Mouse (Mus musculus): Measurements from ENCODE around the gene Cul3. TPM values are rescaled to one million over a fixed set of nuclear protein-coding genes. Genes with fewer than 3 reads are reported as not detected.
A peak's percentile ranks its signal among the peaks of the same experiment; 100 is the strongest.
"Not testable (repeated sequence)": the region's sequence is repeated elsewhere in the genome, so short reads cannot be mapped to it uniquely, and the experiment has no call there.

The Cul3 gene
- polyA plus RNA-seq, 1 experiment: 4.5 TPM

DNA sequence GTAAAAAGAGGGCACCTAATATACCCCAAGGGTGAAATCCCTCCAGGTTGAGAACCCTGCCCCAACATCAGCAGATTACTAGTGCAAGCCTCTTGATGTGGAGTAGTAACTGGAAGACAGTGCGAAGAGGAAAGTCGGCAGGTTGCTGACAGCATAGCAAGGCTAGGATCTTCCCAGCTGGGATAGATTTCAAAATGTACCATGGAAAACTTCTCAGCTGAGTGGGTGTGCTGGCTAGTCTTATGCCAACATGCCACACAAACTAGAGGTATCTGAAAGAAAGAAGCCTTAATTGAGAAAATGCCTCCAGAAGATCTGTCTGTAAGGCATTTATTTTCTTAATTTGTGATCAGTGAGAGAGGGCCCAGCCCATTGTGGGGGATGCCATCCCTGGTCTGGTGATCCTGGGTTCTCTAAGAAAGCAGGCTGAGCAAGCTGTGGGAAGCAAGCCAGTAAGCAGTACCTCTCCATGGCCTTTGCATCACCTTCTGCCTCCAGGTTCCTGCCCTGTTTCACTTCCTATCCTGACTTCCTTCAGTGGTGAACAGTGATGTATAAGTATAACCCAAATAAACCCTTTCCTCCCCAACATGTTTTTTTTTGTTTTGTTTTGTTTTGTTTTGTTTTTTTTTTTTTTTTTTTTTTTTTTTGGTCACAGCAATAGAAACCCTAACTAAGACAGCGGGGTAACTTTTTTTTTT is 31.1 kb upstream of the Cul3 start:
- Histone ChIP-seq H3K27ac (ENCODE audit: insufficient read depth, low read depth, low read length) (no peak overlapping the region), H3K36me3 (ENCODE audit: control insufficient read depth, insufficient read depth, low read length) (no peaks in the 10 kb centered on the region), H3K4me1 (ENCODE audit: control insufficient read depth, insufficient read depth, insufficient read length, low read length) (no peaks in the 10 kb centered on the region), H3K4me3 (ENCODE audit: low read depth, low read length) (no peak overlapping the region), H3K27me3 (ENCODE audit: control insufficient read depth, insufficient read depth, low read length) (no peaks in the 10 kb centered on the region)
- 89% methylated on average over 3 of the region's 3 CpGs for whole genome bisulfite sequencing
- TF ChIP-seq POLR2A (IDR thresholded peaks at IDR 0.05; ENCODE audit: low read depth, low read length): no peak

DNA sequence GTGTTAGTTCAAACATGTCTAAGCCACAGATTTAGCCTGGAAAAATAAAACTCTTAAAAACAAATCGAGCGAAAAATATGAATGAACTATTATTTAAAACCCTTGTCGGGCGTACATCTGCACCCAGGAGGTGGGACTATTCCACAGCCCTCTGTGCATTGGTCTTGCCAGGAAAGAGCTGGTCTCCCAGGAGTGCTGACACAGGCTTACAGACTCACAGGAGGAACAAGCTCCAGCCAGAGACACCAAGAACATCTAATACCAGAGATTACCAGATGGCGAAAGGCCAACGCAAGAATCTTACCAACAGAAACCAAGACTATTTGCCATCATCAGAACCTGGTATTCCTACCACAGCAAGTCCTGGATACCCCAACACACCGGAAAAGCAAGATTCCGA is 23.2 kb upstream of the Cul3 start:
- Histone ChIP-seq H3K4me3 (ENCODE audit: low read depth, low read length) (no peak overlapping the region), H3K27ac (ENCODE audit: insufficient read depth, low read depth, low read length) (no peak overlapping the region), H3K27me3 (ENCODE audit: control insufficient read depth, insufficient read depth, low read length) (no peaks in the 10 kb centered on the region), H3K4me1 (ENCODE audit: control insufficient read depth, insufficient read depth, insufficient read length, low read length) (no peaks in the 10 kb centered on the region), H3K36me3 (ENCODE audit: control insufficient read depth, insufficient read depth, low read length) (no peaks in the 10 kb centered on the region)
- 95% methylated on average over 8 of the region's 8 CpGs for WGBS
- TF ChIP-seq CTCF (IDR thresholded peaks at IDR 0.05; ENCODE audit: extremely low read depth, insufficient read length, insufficient replicate concordance, low read depth, low read length): no peak
- no peak for TF ChIP-seq POLR2A (IDR thresholded peaks at IDR 0.05; ENCODE audit: low read depth, low read length)

DNA sequence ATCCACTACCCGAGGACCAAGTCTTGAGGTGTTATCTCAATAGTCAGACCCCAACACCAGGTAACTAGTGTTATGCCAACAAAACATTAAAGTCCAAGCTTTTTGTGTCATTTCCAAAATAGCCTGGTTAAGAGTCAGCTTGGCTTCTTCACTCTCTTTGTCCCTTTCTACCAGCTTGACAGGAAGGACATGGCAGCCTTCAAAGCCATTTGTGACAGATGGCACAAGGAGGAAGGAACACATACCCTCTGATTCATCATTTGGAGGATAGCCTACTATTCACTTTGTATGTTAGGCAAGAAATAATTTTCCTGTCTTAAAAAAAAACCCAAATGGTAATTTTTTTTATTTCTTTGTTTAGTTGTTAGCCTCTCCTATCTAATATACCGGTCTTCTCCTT is 22.7 kb upstream of the Cul3 start:
- Histone ChIP-seq H3K36me3 (ENCODE audit: control insufficient read depth, insufficient read depth, low read length) (no peaks in the 10 kb centered on the region), H3K4me1 (ENCODE audit: control insufficient read depth, insufficient read depth, insufficient read length, low read length) (no peaks in the 10 kb centered on the region), H3K4me3 (ENCODE audit: low read depth, low read length) (no peak overlapping the region), H3K27me3 (ENCODE audit: control insufficient read depth, insufficient read depth, low read length) (no peaks in the 10 kb centered on the region), H3K27ac (ENCODE audit: insufficient read depth, low read depth, low read length) (no peak overlapping the region)
- 84% methylated on average over 2 of the region's 2 CpGs for WGBS
- no peak for TF ChIP-seq POLR2A (IDR thresholded peaks at IDR 0.05; ENCODE audit: low read depth, low read length)
- no peak for TF ChIP-seq CTCF (IDR thresholded peaks at IDR 0.05; ENCODE audit: extremely low read depth, insufficient read length, insufficient replicate concordance, low read depth, low read length)

DNA sequence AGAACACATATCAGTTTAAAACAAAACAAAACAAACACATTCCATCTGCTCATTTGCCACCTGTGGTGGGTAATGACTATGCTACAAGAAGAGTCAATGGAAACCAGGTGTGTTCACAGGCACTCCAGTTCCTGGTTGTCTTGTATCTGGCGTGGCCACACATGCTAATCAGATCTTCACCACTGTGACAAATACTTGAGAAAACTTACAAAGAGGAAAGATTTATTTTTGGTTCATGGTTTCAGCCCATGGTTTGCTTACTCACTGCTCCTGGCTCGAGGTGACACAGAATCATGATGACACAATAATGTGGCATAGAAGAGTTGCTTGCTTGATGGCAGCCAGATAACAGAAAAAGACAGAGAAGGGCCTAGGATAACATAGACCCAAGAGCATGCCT is 22.1 kb upstream of the Cul3 start:
- Histone ChIP-seq H3K4me1 (ENCODE audit: control insufficient read depth, insufficient read depth, insufficient read length, low read length) (no peaks in the 10 kb centered on the region), H3K27me3 (ENCODE audit: control insufficient read depth, insufficient read depth, low read length) (no peaks in the 10 kb centered on the region), H3K36me3 (ENCODE audit: control insufficient read depth, insufficient read depth, low read length) (no peaks in the 10 kb centered on the region), H3K27ac (ENCODE audit: insufficient read depth, low read depth, low read length) (no peak overlapping the region), H3K4me3 (ENCODE audit: low read depth, low read length) (no peak overlapping the region)
- TF ChIP-seq CTCF (IDR thresholded peaks at IDR 0.05; ENCODE audit: extremely low read depth, insufficient read length, insufficient replicate concordance, low read depth, low read length): no peak
- no peak for TF ChIP-seq POLR2A (IDR thresholded peaks at IDR 0.05; ENCODE audit: low read depth, low read length)
- WGBS: 54% methylated on average over 2 of the region's 2 CpGs

DNA sequence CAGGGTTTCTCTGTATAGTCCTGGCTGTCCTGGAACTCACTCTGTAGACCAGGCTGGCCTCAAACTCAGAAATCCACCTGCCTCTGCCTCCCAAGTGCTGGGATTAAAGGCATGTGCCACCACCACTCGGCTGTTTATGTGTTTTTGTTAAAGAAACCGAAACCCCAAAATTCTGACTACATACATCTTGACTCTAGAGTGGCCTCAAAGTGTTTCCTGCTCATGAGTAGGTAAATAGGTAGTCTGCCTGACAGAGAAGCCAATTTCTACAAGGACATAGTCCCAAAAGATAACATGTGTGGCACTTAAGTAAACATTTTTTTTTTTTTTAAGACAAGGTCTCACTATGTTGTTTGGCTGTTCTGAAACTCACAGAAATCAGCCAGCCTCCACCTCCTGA is 21.5 kb upstream of the Cul3 start:
- H3K4me1 ChIP-seq (ENCODE audit: control insufficient read depth, insufficient read depth, insufficient read length, low read length); H3K36me3 ChIP-seq (ENCODE audit: control insufficient read depth, insufficient read depth, low read length); H3K27me3 ChIP-seq (ENCODE audit: control insufficient read depth, insufficient read depth, low read length); H3K4me3 ChIP-seq (ENCODE audit: low read depth, low read length); H3K27ac ChIP-seq (ENCODE audit: insufficient read depth, low read depth, low read length): not testable (repeated sequence)
- WGBS: 71% methylated on average over 2 of the region's 2 CpGs

DNA sequence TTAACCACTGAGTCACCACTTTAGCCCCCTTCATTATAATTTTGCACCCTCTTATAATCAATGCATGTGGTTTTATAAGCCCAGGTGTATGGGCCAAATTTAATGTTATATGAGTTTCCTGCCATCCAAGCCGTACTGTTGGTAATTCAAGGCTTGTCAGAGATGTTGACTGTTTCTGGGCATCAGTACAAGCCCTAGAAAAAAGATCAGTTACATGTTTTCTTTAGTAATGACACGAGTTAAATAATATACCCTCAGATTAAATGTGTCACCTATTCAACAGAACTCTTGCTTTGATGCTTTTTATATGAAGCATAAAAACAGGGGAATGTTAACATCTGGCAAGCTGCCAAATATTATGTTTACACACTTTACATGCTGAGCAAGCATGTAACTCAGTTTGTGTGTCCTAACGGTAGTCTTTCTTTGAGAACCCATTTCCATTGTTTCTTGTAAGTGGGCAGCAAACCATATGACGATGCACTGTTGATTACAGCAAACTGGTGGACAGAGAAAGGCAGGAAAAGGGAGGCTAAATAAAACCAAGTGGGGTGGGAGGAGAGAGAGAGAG is 19.8 kb upstream of the Cul3 start:
- H3K27ac ChIP-seq (ENCODE audit: insufficient read depth, low read depth, low read length): no peak overlapping the region
- 29% methylated on average over 4 of the region's 4 CpGs for WGBS
- no peaks in the 10 kb centered on the region for H3K36me3 ChIP-seq (ENCODE audit: control insufficient read depth, insufficient read depth, low read length)
- TF ChIP-seq POLR2A (IDR thresholded peaks at IDR 0.05; ENCODE audit: low read depth, low read length) (no peak), CTCF (IDR thresholded peaks at IDR 0.05; ENCODE audit: extremely low read depth, insufficient read length, insufficient replicate concordance, low read depth, low read length) (no peak)
- no peak overlapping the region for H3K4me3 ChIP-seq (ENCODE audit: low read depth, low read length)
- H3K4me1 ChIP-seq (ENCODE audit: control insufficient read depth, insufficient read depth, insufficient read length, low read length): no peaks in the 10 kb centered on the region
- no peaks in the 10 kb centered on the region for H3K27me3 ChIP-seq (ENCODE audit: control insufficient read depth, insufficient read depth, low read length)

DNA sequence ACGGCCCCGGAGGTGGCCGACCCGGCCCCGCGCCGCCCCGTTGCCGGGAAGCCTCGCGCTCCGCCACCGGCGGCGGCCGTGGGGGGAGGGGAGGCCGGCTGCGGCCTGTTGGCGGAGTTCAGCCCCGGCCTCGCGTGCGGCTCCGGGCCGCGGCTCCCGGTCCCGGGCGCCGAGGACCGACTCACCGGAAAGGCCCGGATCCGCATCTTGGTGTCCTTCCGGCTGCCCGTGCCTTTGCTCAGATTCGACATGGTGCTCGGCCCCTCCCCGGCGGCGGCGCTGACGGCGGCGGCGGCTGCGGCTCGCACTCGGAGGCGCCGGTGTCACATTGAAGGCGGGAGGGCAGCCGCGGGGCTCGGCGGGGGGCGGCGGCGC is 232 bp downstream of the Cul3 start:
- TF ChIP-seq CTCF (IDR thresholded peaks at IDR 0.05; ENCODE audit: extremely low read depth, insufficient read length, insufficient replicate concordance, low read depth, low read length): no peak
- TF ChIP-seq POLR2A (IDR thresholded peaks at IDR 0.05; ENCODE audit: low read depth, low read length): no peak
- Histone ChIP-seq H3K36me3 (ENCODE audit: control insufficient read depth, insufficient read depth, low read length) (no peaks in the 10 kb centered on the region), H3K4me1 (ENCODE audit: control insufficient read depth, insufficient read depth, insufficient read length, low read length) (peaks cover 4% of the 10 kb centered on the region), H3K4me3 (ENCODE audit: low read depth, low read length) (peak overlapping the region; percentile 98), H3K27me3 (ENCODE audit: control insufficient read depth, insufficient read depth, low read length) (no peaks in the 10 kb centered on the region), H3K27ac (ENCODE audit: insufficient read depth, low read depth, low read length) (peak overlapping the region; percentile 86)
- 1% methylated on average over 55 of the region's 59 CpGs for WGBS
